Mouse (Mus musculus): Measurements from ENCODE around the gene Pcbp3. TPM values are rescaled to one million over a fixed set of nuclear protein-coding genes. Genes with fewer than 3 reads are reported as not detected.
A peak's percentile ranks its signal among the peaks of the same experiment; 100 is the strongest.

Gene Pcbp3
- polyA plus RNA-seq, 1 experiment from 2014 or later = 15.3 TPM

DNA sequence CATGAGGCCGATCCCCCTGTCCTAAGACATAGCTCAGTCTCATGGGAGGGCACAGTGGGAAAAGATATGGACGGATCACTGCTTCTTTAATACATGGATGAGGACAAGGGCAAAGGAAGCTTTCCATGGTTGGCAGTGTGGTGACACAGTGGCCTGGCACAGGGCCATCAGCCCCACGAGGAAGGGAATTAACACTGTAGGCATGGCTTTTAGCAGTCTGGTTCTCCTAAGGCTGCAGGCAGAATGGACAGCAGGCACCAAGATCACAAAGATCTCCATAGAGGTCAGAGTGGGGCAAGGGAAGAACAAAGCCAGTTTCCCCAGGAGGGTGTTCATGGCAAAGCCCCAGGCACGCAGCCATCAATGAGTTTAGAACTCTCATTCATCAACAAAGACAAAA, 146.2 kb downstream of the Pcbp3 start:
- Histone ChIP-seq H3K4me1 (replicated peaks; ENCODE audit: control insufficient read depth, insufficient read depth) (no peaks in the 10 kb centered on the region), H3K9ac (ENCODE audit: low read length) (no peak overlapping the region), H3K4me3 (ENCODE audit: low read depth, low read length) (no peak overlapping the region), H3K9me3 (ENCODE audit: control insufficient read depth, low read length) (no peaks in the 10 kb centered on the region), H3K27me3 (ENCODE audit: control insufficient read depth, insufficient read depth, low read length) (no peaks in the 10 kb centered on the region), H3K36me3 (ENCODE audit: control insufficient read depth, insufficient read depth, low read length) (no peaks in the 10 kb centered on the region), H3K4me2 (replicated peaks; ENCODE audit: low read depth) (no peak overlapping the region), H3K27ac (replicated peaks) (no peak overlapping the region)
- ATAC-seq (ENCODE audit: low FRiP score, low TSS enrichment) = no peak
- 54% methylated on average over 4 of the region's 4 CpGs for WGBS
- TF ChIP-seq CTCF (IDR thresholded peaks at IDR 0.05; ENCODE audit: low read depth) (no peak), EP300 (optimal IDR thresholded peaks at IDR 0.05) (no peak)
- DNase-seq (ENCODE audit: low spot score) = no peak

DNA sequence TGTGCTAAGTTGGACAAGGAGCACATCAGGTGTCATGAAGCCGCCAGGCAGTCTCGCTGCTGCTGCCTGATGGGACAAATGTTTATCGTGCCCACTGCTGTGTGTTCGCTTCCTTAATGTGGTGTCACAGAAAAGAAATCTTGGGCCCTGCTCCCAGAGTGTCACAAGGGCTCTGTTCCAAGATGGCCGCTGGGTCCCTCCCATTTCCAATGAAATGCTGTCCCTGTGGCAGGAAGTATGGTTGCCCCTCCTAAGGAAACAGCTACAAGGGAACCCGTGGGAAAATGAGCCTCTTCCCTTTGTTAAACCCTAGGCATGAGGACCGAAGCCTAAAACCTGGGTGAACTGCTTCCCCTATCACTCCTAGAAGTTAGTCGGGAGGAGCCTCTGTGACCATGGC, 146.9 kb downstream of the Pcbp3 start:
- Histone ChIP-seq H3K36me3 (ENCODE audit: control insufficient read depth, insufficient read depth, low read length) (no peaks in the 10 kb centered on the region), H3K4me1 (replicated peaks; ENCODE audit: control insufficient read depth, insufficient read depth) (no peaks in the 10 kb centered on the region), H3K4me3 (ENCODE audit: low read depth, low read length) (no peak overlapping the region), H3K4me2 (replicated peaks; ENCODE audit: low read depth) (no peak overlapping the region), H3K27me3 (ENCODE audit: control insufficient read depth, insufficient read depth, low read length) (no peaks in the 10 kb centered on the region), H3K9me3 (ENCODE audit: control insufficient read depth, low read length) (no peaks in the 10 kb centered on the region), H3K9ac (ENCODE audit: low read length) (no peak overlapping the region), H3K27ac (replicated peaks) (no peak overlapping the region)
- no peak for DNase-seq (ENCODE audit: low spot score)
- ATAC-seq (ENCODE audit: low FRiP score, low TSS enrichment) = no peak
- TF ChIP-seq CTCF (IDR thresholded peaks at IDR 0.05; ENCODE audit: low read depth) (no peak), EP300 (optimal IDR thresholded peaks at IDR 0.05) (no peak)
- 88% methylated on average over 8 of the region's 8 CpGs for WGBS

DNA sequence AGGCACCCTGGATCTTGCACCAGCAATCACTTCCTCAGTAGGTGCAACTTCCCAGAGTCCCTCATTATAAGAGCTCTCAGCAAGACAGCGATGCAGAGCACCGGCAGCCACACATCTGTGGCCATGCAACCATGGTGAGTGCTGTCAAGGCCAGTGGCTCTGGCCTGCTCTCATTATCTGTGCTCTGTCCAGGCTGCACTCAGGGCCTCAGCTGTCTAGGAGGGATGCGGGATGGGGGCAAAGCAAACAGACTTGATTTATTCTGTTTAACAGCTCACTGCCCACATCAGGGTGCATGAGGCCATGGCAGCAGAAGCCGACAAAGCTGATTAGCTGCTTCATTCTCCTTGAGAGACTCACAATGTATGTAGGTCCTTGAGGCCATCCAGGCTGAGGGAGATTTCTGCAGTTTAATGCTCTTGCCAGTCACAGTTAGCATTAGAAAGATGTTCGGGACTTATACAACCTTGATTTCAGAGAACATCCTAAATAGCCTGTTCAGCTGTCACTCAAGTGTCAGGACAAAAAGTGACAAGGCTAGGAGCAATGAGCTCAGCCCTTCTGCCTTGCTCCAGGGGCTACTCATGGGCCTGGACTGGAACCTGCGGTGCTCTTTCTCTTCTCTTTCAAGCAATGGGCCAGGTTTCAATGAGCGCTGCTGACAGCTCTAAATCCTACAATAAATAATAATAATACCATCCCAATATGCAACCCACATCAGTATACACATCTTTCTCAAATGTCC, 151.6 kb downstream of the Pcbp3 start:
- Histone ChIP-seq H3K36me3 (ENCODE audit: control insufficient read depth, insufficient read depth, low read length) (no peaks in the 10 kb centered on the region), H3K9ac (ENCODE audit: low read length) (no peak overlapping the region), H3K4me2 (replicated peaks; ENCODE audit: low read depth) (no peak overlapping the region), H3K27me3 (ENCODE audit: control insufficient read depth, insufficient read depth, low read length) (no peaks in the 10 kb centered on the region), H3K27ac (replicated peaks) (no peak overlapping the region), H3K4me3 (ENCODE audit: low read depth, low read length) (no peak overlapping the region), H3K9me3 (ENCODE audit: control insufficient read depth, low read length) (no peaks in the 10 kb centered on the region), H3K4me1 (replicated peaks; ENCODE audit: control insufficient read depth, insufficient read depth) (no peaks in the 10 kb centered on the region)
- DNase-seq (ENCODE audit: low spot score) = no peak
- ATAC-seq (ENCODE audit: low FRiP score, low TSS enrichment) = no peak
- 71% methylated on average over 7 of the region's 7 CpGs for WGBS
- TF ChIP-seq EP300 (optimal IDR thresholded peaks at IDR 0.05) = no peak
- TF ChIP-seq CTCF (IDR thresholded peaks at IDR 0.05; ENCODE audit: low read depth) = no peak

- Histone ChIP-seq H3K36me3 (ENCODE audit: control insufficient read depth, insufficient read depth, low read length) (no peaks in the 10 kb centered on the region), H3K27me3 (ENCODE audit: control insufficient read depth, insufficient read depth, low read length) (no peaks in the 10 kb centered on the region), H3K27ac (replicated peaks) (no peak overlapping the region), H3K4me3 (ENCODE audit: low read depth, low read length) (no peak overlapping the region), H3K4me2 (replicated peaks; ENCODE audit: low read depth) (no peak overlapping the region), H3K9me3 (ENCODE audit: control insufficient read depth, low read length) (no peaks in the 10 kb centered on the region), H3K4me1 (replicated peaks; ENCODE audit: control insufficient read depth, insufficient read depth) (no peaks in the 10 kb centered on the region), H3K9ac (ENCODE audit: low read length) (no peak overlapping the region)
- DNase-seq (ENCODE audit: low spot score) = no peak
- ATAC-seq (ENCODE audit: low FRiP score, low TSS enrichment) = no peak
- TF ChIP-seq EP300 (optimal IDR thresholded peaks at IDR 0.05) (no peak), CTCF (IDR thresholded peaks at IDR 0.05; ENCODE audit: low read depth) (no peak)
- WGBS = 91% methylated on average over 11 of the region's 11 CpGs
Observed at GRCm38 (mm10) chr10:76809439-76809838, 152.2 kb downstream of the Pcbp3 start.

- Histone ChIP-seq H3K4me2 (replicated peaks; ENCODE audit: low read depth) (no peak overlapping the region), H3K27ac (replicated peaks) (no peak overlapping the region), H3K4me1 (replicated peaks; ENCODE audit: control insufficient read depth, insufficient read depth) (no peaks in the 10 kb centered on the region), H3K9me3 (ENCODE audit: control insufficient read depth, low read length) (no peaks in the 10 kb centered on the region), H3K36me3 (ENCODE audit: control insufficient read depth, insufficient read depth, low read length) (no peaks in the 10 kb centered on the region), H3K9ac (ENCODE audit: low read length) (no peak overlapping the region), H3K4me3 (ENCODE audit: low read depth, low read length) (no peak overlapping the region), H3K27me3 (ENCODE audit: control insufficient read depth, insufficient read depth, low read length) (no peaks in the 10 kb centered on the region)
- DNase-seq (ENCODE audit: low spot score) = no peak
- TF ChIP-seq CTCF (IDR thresholded peaks at IDR 0.05; ENCODE audit: low read depth) (no peak), EP300 (optimal IDR thresholded peaks at IDR 0.05) (no peak)
- 88% methylated on average over 10 of the region's 10 CpGs for WGBS
- peak; percentile 32; the same call in 1 of the 2 replicates for ATAC-seq (ENCODE audit: low FRiP score, low TSS enrichment)
Observed at GRCm38 (mm10) chr10:76808446-76809400, 153.0 kb downstream of the Pcbp3 start.

All from stomach, postnatal 0 days (tissue).